Mouse (Mus musculus) liver, postnatal 0 days (tissue): ENCODE measurements around the gene Arl3. TPM values are rescaled to one million over a fixed set of nuclear protein-coding genes. Genes with fewer than 3 reads are reported as not detected.
A peak's percentile ranks its signal among the peaks of the same experiment; 100 is the strongest.

ENCODE experiments used
- ATAC-seq: fragments of 200-750 bp; cut with Nextera tagmentation; 2 replicates; pipeline ENCODE4 v1.8.0; 2017; ENCODE audit warnings: mild to moderate bottlenecking, moderate library complexity
- DNase-seq: peaks from one replicate; pipeline ENCODE4 v3.0.0-alpha.2; 2016
- H3K27ac ChIP-seq: fragments of 300-500 bp; sonication (generic); 2 replicates; pipeline ENCODE4 v1.5.1; 2014; ENCODE audit warnings: antibody characterized with exemption, moderate library complexity, mild to moderate bottlenecking, low read depth
- H3K27me3 ChIP-seq: fragments of 300-500 bp; sonication (generic); 2 replicates; pipeline ENCODE4 v1.6.1; 2014; ENCODE audit warnings: low read length, control low read depth, mixed read lengths; ENCODE audit not compliant: insufficient read depth
- H3K36me3 ChIP-seq: fragments of 300-500 bp; sonication (generic); replicated peaks from 2 replicates; pipeline ENCODE4 v1.6.1; 2014; ENCODE audit warnings: mild to moderate bottlenecking, control low read depth, low read length, moderate library complexity, mixed read lengths; ENCODE audit not compliant: insufficient read depth
- H3K4me1 ChIP-seq: fragments of 300-500 bp; sonication (generic); 2 replicates; pipeline ENCODE4 v1.6.1; 2014; ENCODE audit warnings: antibody characterized with exemption, mild to moderate bottlenecking, control low read depth; ENCODE audit not compliant: insufficient read depth
- H3K4me2 ChIP-seq: fragments of 300-500 bp; sonication (generic); 2 replicates; pipeline ENCODE4 v1.6.1; 2014; ENCODE audit warnings: low read depth, mild to moderate bottlenecking, low read length, moderate library complexity, mixed read lengths
- H3K4me3 ChIP-seq: fragments of 300-500 bp; sonication (generic); 2 replicates; pipeline ENCODE4 v1.5.1; 2014; ENCODE audit warnings: low read depth, low read length
- H3K9ac ChIP-seq: fragments of 300-500 bp; sonication (generic); replicated peaks from 2 replicates; pipeline ENCODE4 v1.6.1; 2014; ENCODE audit warnings: mild to moderate bottlenecking, moderate library complexity
- H3K9me3 ChIP-seq: fragments of 300-500 bp; sonication (generic); 2 replicates; pipeline ENCODE4 v1.6.1; 2016; ENCODE audit warnings: mild to moderate bottlenecking, control low read depth, low read length, mixed read lengths
- CTCF ChIP-seq: sonication (generic); IDR thresholded peaks from 2 replicates; pipeline ENCODE4 v1.5.1; 2016; ENCODE audit warnings: antibody characterized with exemption, low read depth
- EP300 ChIP-seq: IDR thresholded peaks from 2 replicates; pipeline ENCODE4 v1.6.1; 2016; ENCODE audit warnings: antibody characterized with exemption, low read depth, mild to moderate bottlenecking
- WGBS: fragments of 180-500 bp; shearing (Covaris S2); extraction: QIAGEN DNeasy Blood & Tissue Kit; methylation state at CpG from one replicate; pipeline ENCODE4 v1.1.7; 2014; ENCODE audit not compliant: insufficient replicate concordance; 5-methylcytosine and 5-hydroxymethylcytosine counted together
- polyA plus RNA-seq: library from polyadenylated mRNA; unstranded; fragments of >200 nt; fragmentation: Nextera tagmentation; extraction: Ambion mirVana; gene quantifications from 2 replicates; pipeline ENCODE4 v1.2.1, GENCODE M21; 2015

The Arl3 gene
- polyA plus RNA-seq, 1 experiment from 2014 or later = 17.0 TPM

- peaks cover 36% of the 10 kb centered on the region for H3K4me1 ChIP-seq
- 0 out of 2 replicates have a peak overlapping the region, but pooled peaks have one; percentile 39 for H3K4me2 ChIP-seq
- no peak overlapping the region for H3K4me3 ChIP-seq
- H3K9ac ChIP-seq = no peak overlapping the region
- no peak for ATAC-seq
- no peaks in the 10 kb centered on the region for H3K9me3 ChIP-seq
- H3K36me3 ChIP-seq = no peaks in the 10 kb centered on the region
- peaks cover 6% of the 10 kb centered on the region; the same call in 1 of the 2 replicates for H3K27me3 ChIP-seq
- H3K27ac ChIP-seq = peak overlapping the region; percentile 37; the same call in 1 of the 2 replicates
- DNase-seq = no peak
- TF ChIP-seq EP300 (no peak), CTCF (no peak)
These were observed 49.9 kb downstream of the Arl3 start for GRCm38 (mm10) chr19:46523131-46523479.

GRCm38 (mm10) chr19:46522433-46523044 is 50.5 kb downstream of the Arl3 start:
- H3K4me3 ChIP-seq = no peak overlapping the region
- 14% methylated on average over 15 of the region's 15 CpGs for WGBS
- no peaks in the 10 kb centered on the region for H3K36me3 ChIP-seq
- no peak for DNase-seq
- no peaks in the 10 kb centered on the region for H3K9me3 ChIP-seq
- peaks cover 6% of the 10 kb centered on the region; the same call in 1 of the 2 replicates for H3K27me3 ChIP-seq
- ATAC-seq = peak; percentile 20; the same call in 1 of the 2 replicates
- no peak overlapping the region for H3K9ac ChIP-seq
- H3K27ac ChIP-seq = peak overlapping the region; percentile 37
- peak overlapping the region; percentile 20 for H3K4me2 ChIP-seq
- peaks cover 41% of the 10 kb centered on the region for H3K4me1 ChIP-seq
- no peak for TF ChIP-seq CTCF
- TF ChIP-seq EP300 = no peak

GRCm38 (mm10) chr19:46521698-46522097 is 51.3 kb downstream of the Arl3 start:
- no peak overlapping the region for H3K4me2 ChIP-seq
- no peak for ATAC-seq

GRCm38 (mm10) chr19:46518828-46519621 is 54.0 kb downstream of the Arl3 start:
- TF ChIP-seq CTCF = no peak
- no peak for TF ChIP-seq EP300
- DNase-seq (no peak), ATAC-seq (peak; percentile 4; the same call in 1 of the 2 replicates)
- Histone ChIP-seq H3K27me3 (peaks cover 6% of the 10 kb centered on the region; the same call in 1 of the 2 replicates), H3K9me3 (no peaks in the 10 kb centered on the region), H3K9ac (peak overlapping the region; percentile 35; the same call in 1 of the 2 replicates), H3K36me3 (peaks cover 24% of the 10 kb centered on the region), H3K27ac (0 out of 2 replicates have a peak overlapping the region, but pooled peaks have one; percentile 8), H3K4me1 (peaks cover 37% of the 10 kb centered on the region), H3K4me2 (peak overlapping the region; percentile 58; the same call in 1 of the 2 replicates), H3K4me3 (no peak overlapping the region)
- WGBS = 28% methylated on average over 5 of the region's 5 CpGs

More at GRCm38 (mm10) chr19:46521698-46522097, 51.3 kb downstream of the Arl3 start:
- peaks cover 6% of the 10 kb centered on the region; the same call in 1 of the 2 replicates for H3K27me3 ChIP-seq
- DNase-seq = no peak
- peaks cover 49% of the 10 kb centered on the region for H3K4me1 ChIP-seq
- H3K9ac ChIP-seq = no peak overlapping the region
- no peak overlapping the region for H3K27ac ChIP-seq
- H3K4me3 ChIP-seq = no peak overlapping the region
- no peak for TF ChIP-seq EP300
- no peak for TF ChIP-seq CTCF
- no peaks in the 10 kb centered on the region for H3K36me3 ChIP-seq
- H3K9me3 ChIP-seq = no peaks in the 10 kb centered on the region

GRCm38 (mm10) chr19:46518352-46518787 is 54.6 kb downstream of the Arl3 start:
- peak overlapping the region; percentile 35; the same call in 1 of the 2 replicates for H3K9ac ChIP-seq
- H3K27ac ChIP-seq = 0 out of 2 replicates have a peak overlapping the region, but pooled peaks have one; percentile 36
- DNase-seq = peak; percentile 72
- H3K4me3 ChIP-seq = no peak overlapping the region
- WGBS = 8% methylated on average over 11 of the region's 13 CpGs
- peak overlapping the region; percentile 58 for H3K4me2 ChIP-seq
- peaks cover 30% of the 10 kb centered on the region for H3K36me3 ChIP-seq
- peaks cover 31% of the 10 kb centered on the region for H3K4me1 ChIP-seq
- TF ChIP-seq EP300 (no peak), CTCF (no peak)
- ATAC-seq = peak; percentile 40
- peaks cover 2% of the 10 kb centered on the region; the same call in 1 of the 2 replicates for H3K27me3 ChIP-seq
- H3K9me3 ChIP-seq = no peaks in the 10 kb centered on the region
